Mouse (Mus musculus): ENCODE data around the gene Snap47.
"Not testable (repeated sequence)": the region's sequence is repeated elsewhere in the genome, so short reads cannot be mapped to it uniquely, and the experiment has no call there.

Gene Snap47

DNA sequence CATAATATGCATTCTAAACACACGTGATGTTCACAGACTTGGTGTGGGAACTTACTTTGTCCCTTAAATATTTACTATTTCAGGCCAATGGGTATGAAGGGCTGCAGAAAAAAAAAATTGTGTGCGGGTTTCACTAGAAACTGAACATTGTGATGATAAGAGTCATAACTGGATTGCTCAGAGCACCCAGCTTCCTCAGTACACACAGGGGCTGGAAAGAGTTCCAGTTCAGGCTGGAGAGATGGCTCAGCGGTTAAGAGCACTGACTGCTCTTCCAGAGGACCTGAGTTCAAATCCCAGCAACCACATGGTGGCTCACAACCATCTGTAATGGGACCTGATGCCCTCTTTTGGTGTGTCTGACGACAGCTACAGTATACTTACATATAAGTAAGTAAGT lies 83.0 kb downstream of the Snap47 start:
- not testable (repeated sequence) for DNase-seq (ENCODE audit: low read depth, low spot score); H3K27me3 ChIP-seq (ENCODE audit: control insufficient read depth, insufficient read depth, low read length, poor library complexity, severe bottlenecking); H3K36me3 ChIP-seq (ENCODE audit: control insufficient read depth, insufficient read depth, low read length, poor library complexity, severe bottlenecking)

DNA sequence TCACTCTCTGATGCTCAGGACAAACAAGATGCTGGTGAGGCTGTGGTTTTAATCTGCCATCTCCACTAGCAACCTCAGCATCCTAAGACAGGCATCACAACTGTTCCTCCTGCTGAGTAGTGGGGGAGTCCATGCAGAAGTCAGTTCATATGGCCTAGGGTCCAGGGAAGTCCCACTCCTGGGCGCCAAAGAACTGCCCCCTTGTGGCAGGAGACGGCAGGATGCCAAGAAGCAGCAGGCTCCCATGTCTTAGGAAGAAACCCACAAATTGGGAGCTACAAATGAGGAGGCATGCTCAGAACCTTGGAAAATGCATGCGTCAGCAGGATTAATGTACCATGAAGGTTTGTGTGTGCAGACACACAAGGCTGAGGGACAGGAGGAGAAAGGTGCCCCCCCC lies 84.4 kb downstream of the Snap47 start:
- Histone ChIP-seq H3K36me3 (ENCODE audit: control insufficient read depth, insufficient read depth, low read length, poor library complexity, severe bottlenecking) (no peaks in the 10 kb centered on the region), H3K27me3 (ENCODE audit: control insufficient read depth, insufficient read depth, low read length, poor library complexity, severe bottlenecking) (no peaks in the 10 kb centered on the region)
- DNase-seq (ENCODE audit: low read depth, low spot score), result peak; percentile 8

DNA sequence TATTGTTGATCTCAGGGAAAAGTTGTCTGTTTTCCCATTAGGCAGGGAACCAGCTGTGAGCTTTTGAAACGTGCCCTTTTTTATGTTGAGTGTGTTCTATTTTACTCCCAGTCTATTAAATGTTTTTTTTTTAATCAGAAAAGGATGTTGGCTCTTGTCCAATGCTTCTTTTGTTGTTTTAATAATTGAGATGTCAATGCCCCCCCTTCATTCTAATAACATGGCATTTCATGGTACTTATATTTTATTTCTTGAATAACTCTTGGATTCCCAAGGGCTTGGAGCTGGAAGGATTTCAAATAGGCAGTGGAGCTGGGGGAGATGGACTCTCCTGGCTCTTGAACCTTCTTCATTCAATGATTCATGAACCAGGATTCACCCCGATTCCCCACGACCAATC lies 85.0 kb downstream of the Snap47 start:
- DNase-seq (ENCODE audit: low read depth, low spot score), result no peak

DNA sequence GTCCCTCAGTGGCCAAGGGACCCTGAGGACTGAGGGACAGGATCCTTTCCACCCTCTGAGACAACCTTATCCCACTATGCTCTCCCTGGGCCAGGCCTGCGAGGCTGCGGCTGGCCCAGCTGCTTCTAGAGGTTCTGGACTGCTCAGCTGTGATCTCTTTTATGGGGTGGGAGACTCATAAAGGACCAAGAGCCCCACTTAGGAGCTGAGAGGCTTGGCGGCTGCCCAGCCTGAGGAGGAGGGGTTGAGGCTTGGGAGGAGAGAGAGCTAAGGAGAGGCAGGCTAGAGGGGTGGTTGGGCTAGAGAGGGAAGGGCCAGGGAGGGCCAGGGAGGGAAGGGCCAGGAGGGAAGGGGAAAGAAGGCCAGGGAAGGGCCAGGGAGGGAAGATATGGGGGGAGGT lies 86.6 kb downstream of the Snap47 start:
- no peak for DNase-seq (ENCODE audit: low read depth, low spot score)
- Histone ChIP-seq H3K36me3 (ENCODE audit: control insufficient read depth, insufficient read depth, low read length, poor library complexity, severe bottlenecking) (no peaks in the 10 kb centered on the region), H3K27me3 (ENCODE audit: control insufficient read depth, insufficient read depth, low read length, poor library complexity, severe bottlenecking) (no peaks in the 10 kb centered on the region)

More for the DNA sequence above, 85.0 kb downstream of the Snap47 start:
- Histone ChIP-seq H3K36me3 (ENCODE audit: control insufficient read depth, insufficient read depth, low read length, poor library complexity, severe bottlenecking) (no peaks in the 10 kb centered on the region), H3K27me3 (ENCODE audit: control insufficient read depth, insufficient read depth, low read length, poor library complexity, severe bottlenecking) (no peaks in the 10 kb centered on the region)

DNA sequence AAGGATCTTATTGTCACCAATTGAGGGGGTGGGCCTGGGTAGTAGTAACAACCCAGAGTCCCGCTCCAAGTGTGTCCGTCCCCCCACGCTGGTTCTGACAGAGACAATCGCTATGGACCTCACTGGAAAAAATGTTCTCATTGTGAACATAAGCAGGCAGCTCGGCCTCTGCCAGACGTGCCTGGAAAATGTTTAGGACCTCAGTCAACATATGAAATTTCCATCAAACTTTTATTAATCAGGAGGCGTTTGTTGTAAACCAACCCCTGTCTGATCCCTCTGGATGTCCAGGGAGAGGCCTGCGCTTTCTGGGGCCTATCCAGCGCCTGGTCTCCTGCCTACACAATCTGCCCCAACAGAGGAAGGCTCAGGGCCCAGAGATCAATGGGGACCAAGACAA lies 87.0 kb downstream of the Snap47 start:
- Histone ChIP-seq H3K27me3 (ENCODE audit: control insufficient read depth, insufficient read depth, low read length, poor library complexity, severe bottlenecking) (no peaks in the 10 kb centered on the region), H3K36me3 (ENCODE audit: control insufficient read depth, insufficient read depth, low read length, poor library complexity, severe bottlenecking) (no peaks in the 10 kb centered on the region)
- no peak for DNase-seq (ENCODE audit: low read depth, low spot score)

DNA sequence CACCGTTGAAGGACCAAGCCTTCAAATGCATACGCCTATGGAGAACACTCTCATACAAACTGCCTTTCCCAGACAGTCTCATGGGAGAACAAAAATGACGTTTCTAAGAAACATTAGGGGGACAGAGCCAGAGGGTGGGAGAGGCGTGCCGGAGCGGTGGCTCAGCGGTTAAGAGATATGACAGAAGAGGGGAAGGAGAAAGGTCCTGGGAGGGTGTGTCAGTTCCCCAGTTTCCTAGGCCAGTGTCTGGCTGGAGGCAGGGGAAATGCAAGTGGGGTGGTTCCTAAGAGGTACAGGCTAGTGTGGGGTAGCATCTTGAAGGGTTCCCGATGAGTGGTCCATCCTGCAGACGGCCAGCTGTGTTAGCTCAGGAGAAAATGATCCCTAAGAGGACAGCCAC lies 89.7 kb downstream of the Snap47 start:
- H3K36me3 ChIP-seq (ENCODE audit: control insufficient read depth, insufficient read depth, low read length, poor library complexity, severe bottlenecking), result no peaks in the 10 kb centered on the region
- DNase-seq (ENCODE audit: low read depth, low spot score), result no peak

More for the DNA sequence above, 89.7 kb downstream of the Snap47 start:
- H3K27me3 ChIP-seq (ENCODE audit: control insufficient read depth, insufficient read depth, low read length, poor library complexity, severe bottlenecking), result no peaks in the 10 kb centered on the region
